Mouse (Mus musculus) CH12.LX (cell line): Measurements from ENCODE around the gene Thoc3. TPM values are rescaled to one million over a fixed set of nuclear protein-coding genes. Genes with fewer than 3 reads are reported as not detected.

Experiments used
- DNase-seq: peaks from one replicate; pipeline ENCODE4 v3.0.0-alpha.2; 2013; ENCODE audit errors: extremely low read depth
- H3K27ac ChIP-seq: 2 replicates; pipeline ENCODE4 v1.5.1; 2012; ENCODE audit warnings: low read depth, mild to moderate bottlenecking, control low read depth, moderate library complexity; ENCODE audit not compliant: insufficient read depth
- H3K27me3 ChIP-seq: replicated peaks from 2 replicates; pipeline ENCODE3; 2012; ENCODE audit warnings: inconsistent platforms
- H3K36me3 ChIP-seq, 2 experiments: replicated peaks in 1 of 2; 2 replicates each; pipeline versions ENCODE3 to v1.6.1; 2012; ENCODE audit warnings: inconsistent platforms in 1 of 2, low read length in 1 of 2, mild to moderate bottlenecking in 1 of 2, mixed read lengths in 1 of 2, moderate library complexity in 1 of 2; ENCODE audit not compliant: control insufficient read depth in 1 of 2, insufficient read depth in 1 of 2
- H3K4me1 ChIP-seq, 2 experiments: 2 replicates each; pipeline ENCODE4 v1.6.1; 2012; ENCODE audit warnings: inconsistent platforms in 1 of 2, moderate library complexity in 1 of 2; ENCODE audit not compliant: insufficient read depth in 2 of 2, control insufficient read depth in 1 of 2
- H3K4me2 ChIP-seq: 2 replicates; pipeline ENCODE4 v1.6.1; 2012; ENCODE audit warnings: low read depth, mild to moderate bottlenecking, control low read depth; ENCODE audit not compliant: poor library complexity, insufficient read depth, severe bottlenecking
- H3K4me3 ChIP-seq, 3 experiments: fragments of 150-350 bp in 1 of 3; sonication (generic) in 1 of 3; replicated peaks in 1 of 3; 2 replicates each; pipeline versions ENCODE3 to v1.5.1; 2011 to 2012; ENCODE audit warnings: low read depth in 2 of 3, low read length in 2 of 3, mild to moderate bottlenecking in 2 of 3, moderate library complexity in 2 of 3, control low read depth in 1 of 3, improper control_type of control experiment in 1 of 3, inconsistent platforms in 1 of 3, mixed read lengths in 1 of 3; ENCODE audit not compliant: poor library complexity in 1 of 3
- H3K79me2 ChIP-seq: replicated peaks from 2 replicates; pipeline ENCODE4 v1.6.1; 2012; ENCODE audit warnings: mild to moderate bottlenecking, moderate library complexity; ENCODE audit not compliant: control insufficient read depth, poor library complexity, insufficient read depth, severe bottlenecking; ENCODE audit errors: extremely low read depth
- H3K9ac ChIP-seq: 2 replicates; pipeline ENCODE4 v1.6.1; 2012; ENCODE audit warnings: low read depth, mild to moderate bottlenecking, control low read depth, moderate library complexity; ENCODE audit not compliant: insufficient read depth
- H3K9me3 ChIP-seq: replicated peaks from 2 replicates; pipeline ENCODE3; 2012; ENCODE audit warnings: low read length, inconsistent platforms, mixed read lengths
- CTCF ChIP-seq, 2 experiments: IDR thresholded peaks in 1 of 2; conservative IDR thresholded peaks in 1 of 2; 2 replicates each; pipeline ENCODE4 v1.5.1; 2011 to 2012; ENCODE audit warnings: low read depth in 2 of 2, low read length in 2 of 2, improper control_type of control experiment in 1 of 2, inconsistent platforms in 1 of 2, mild to moderate bottlenecking in 1 of 2, moderate library complexity in 1 of 2
- E2F4 ChIP-seq: IDR thresholded peaks from 2 replicates; pipeline ENCODE4 v1.6.1; 2011; ENCODE audit warnings: low read depth, low read length, improper control_type of control experiment; ENCODE audit not compliant: insufficient replicate concordance
- ETS1 ChIP-seq: conservative IDR thresholded peaks from 2 replicates; pipeline ENCODE4 v1.6.1; 2012; ENCODE audit warnings: low read depth, mild to moderate bottlenecking, inconsistent platforms, low read length, improper control_type of control experiment, moderate library complexity
- JUN ChIP-seq: IDR thresholded peaks from 2 replicates; pipeline ENCODE4 v1.6.1; 2011; ENCODE audit warnings: low read depth, mild to moderate bottlenecking, low read length, improper control_type of control experiment, moderate library complexity; ENCODE audit not compliant: insufficient read depth
- JUND ChIP-seq: conservative IDR thresholded peaks from 2 replicates; pipeline ENCODE4 v1.6.1; 2011; ENCODE audit warnings: low read depth, low read length, improper control_type of control experiment
- MAZ ChIP-seq: IDR thresholded peaks from 2 replicates; pipeline ENCODE4 v1.6.1; 2012; ENCODE audit warnings: low read depth, mild to moderate bottlenecking, inconsistent platforms, low read length, improper control_type of control experiment, moderate library complexity
- MEF2A ChIP-seq: IDR thresholded peaks from 2 replicates; pipeline ENCODE4 v1.6.1; 2014; ENCODE audit warnings: low read depth, mild to moderate bottlenecking, inconsistent platforms, low read length, improper control_type of control experiment, borderline replicate concordance
- MXI1 ChIP-seq: IDR thresholded peaks from 2 replicates; pipeline ENCODE4 v1.6.1; 2011; ENCODE audit warnings: mild to moderate bottlenecking, low read depth, low read length, improper control_type of control experiment
- NELFE ChIP-seq: IDR thresholded peaks from 2 replicates; pipeline ENCODE4 v1.6.1; 2011; ENCODE audit warnings: low read depth, low read length, improper control_type of control experiment
- PAX5 ChIP-seq: IDR thresholded peaks from 2 replicates; pipeline ENCODE4 v1.6.1; 2012; ENCODE audit warnings: low read length, inconsistent platforms, mixed read lengths
- POLR2AphosphoS2 ChIP-seq: IDR thresholded peaks from 2 replicates; pipeline ENCODE4 v1.6.1; 2011; ENCODE audit warnings: low read depth, low read length, improper control_type of control experiment
- RAD21 ChIP-seq: IDR thresholded peaks from 2 replicates; pipeline ENCODE4 v1.6.1; 2011; ENCODE audit warnings: low read depth, mild to moderate bottlenecking, low read length, improper control_type of control experiment, moderate library complexity
- RCOR1 ChIP-seq: conservative IDR thresholded peaks from 2 replicates; pipeline ENCODE4 v1.6.1; 2012; ENCODE audit warnings: low read depth, mild to moderate bottlenecking, inconsistent platforms, low read length, improper control_type of control experiment
- SIN3A ChIP-seq: IDR thresholded peaks from 2 replicates; pipeline ENCODE4 v1.6.1; 2012; ENCODE audit warnings: low read length, improper control_type of control experiment, inconsistent platforms
- SMC3 ChIP-seq: IDR thresholded peaks from 2 replicates; pipeline ENCODE4 v1.6.1; 2011; ENCODE audit warnings: low read depth, low read length, improper control_type of control experiment
- TBP ChIP-seq: conservative IDR thresholded peaks from 2 replicates; pipeline ENCODE4 v1.6.1; 2011; ENCODE audit warnings: low read depth, low read length, improper control_type of control experiment
- TCF12 ChIP-seq: IDR thresholded peaks from 2 replicates; pipeline ENCODE4 v1.6.1; 2014; ENCODE audit warnings: low read depth, mild to moderate bottlenecking, inconsistent platforms, low read length, improper control_type of control experiment
- USF1 ChIP-seq: IDR thresholded peaks from 2 replicates; pipeline ENCODE4 v1.6.1; 2014; ENCODE audit warnings: low read depth, mild to moderate bottlenecking, inconsistent platforms, low read length, improper control_type of control experiment
- USF2 ChIP-seq: conservative IDR thresholded peaks from 2 replicates; pipeline ENCODE4 v1.6.1; 2011; ENCODE audit warnings: low read depth, low read length, improper control_type of control experiment
- ZC3H11A ChIP-seq: IDR thresholded peaks from 2 replicates; pipeline ENCODE4 v1.6.1; 2012; ENCODE audit warnings: low read depth, mild to moderate bottlenecking, inconsistent platforms, low read length, improper control_type of control experiment
- ZKSCAN1 ChIP-seq: IDR thresholded peaks from 2 replicates; pipeline ENCODE4 v1.6.1; 2012; ENCODE audit warnings: low read depth, inconsistent platforms, low read length, improper control_type of control experiment, borderline replicate concordance
- ZNF384 ChIP-seq: IDR thresholded peaks from 2 replicates; pipeline ENCODE4 v1.6.1; 2012; ENCODE audit warnings: low read depth, low read length, improper control_type of control experiment, inconsistent platforms
- dilution Hi-C: fragments of 300-500 bp; cut with MboI; formaldehyde crosslinking; loops from 2 replicates; pipeline ENCODE4 v1.14.3; 2020; ENCODE audit warnings: low sequenced_read_pairs; ENCODE audit not compliant: extremely low pct_unique_long_range_greater_than_20kb, extremely low pct_ligation_motif_present
- in situ Hi-C: fragments of 300-500 bp; cut with MboI; formaldehyde crosslinking; loops from 3 replicates; pipeline ENCODE4 v1.14.3; 2019; ENCODE audit warnings: low sequenced_read_pairs, low pct_ligation_motif_present, low pct_unique_long_range_greater_than_20kb, mixed read lengths
- polyA plus RNA-seq: library from polyadenylated mRNA; unstranded; fragments of >175 nt; gene quantifications from 2 replicates; pipeline ENCODE4 v1.2.1, GENCODE M21; 2012; ENCODE audit warnings: low read depth; ENCODE audit not compliant: insufficient read length
- total RNA-seq, 2 experiments: library from RNA; depleted of rRNA; stranded (reverse); fragments of 300-350 nt in 1 of 2; fragments of >200 nt in 1 of 2; gene quantifications; 2 replicates each; pipeline ENCODE4 v1.2.3; 2012 to 2014

Thoc3 gene
- total and polyA plus RNA-seq, 3 experiments: 72.1 to 93.1 (median 77.5) TPM

DNA sequence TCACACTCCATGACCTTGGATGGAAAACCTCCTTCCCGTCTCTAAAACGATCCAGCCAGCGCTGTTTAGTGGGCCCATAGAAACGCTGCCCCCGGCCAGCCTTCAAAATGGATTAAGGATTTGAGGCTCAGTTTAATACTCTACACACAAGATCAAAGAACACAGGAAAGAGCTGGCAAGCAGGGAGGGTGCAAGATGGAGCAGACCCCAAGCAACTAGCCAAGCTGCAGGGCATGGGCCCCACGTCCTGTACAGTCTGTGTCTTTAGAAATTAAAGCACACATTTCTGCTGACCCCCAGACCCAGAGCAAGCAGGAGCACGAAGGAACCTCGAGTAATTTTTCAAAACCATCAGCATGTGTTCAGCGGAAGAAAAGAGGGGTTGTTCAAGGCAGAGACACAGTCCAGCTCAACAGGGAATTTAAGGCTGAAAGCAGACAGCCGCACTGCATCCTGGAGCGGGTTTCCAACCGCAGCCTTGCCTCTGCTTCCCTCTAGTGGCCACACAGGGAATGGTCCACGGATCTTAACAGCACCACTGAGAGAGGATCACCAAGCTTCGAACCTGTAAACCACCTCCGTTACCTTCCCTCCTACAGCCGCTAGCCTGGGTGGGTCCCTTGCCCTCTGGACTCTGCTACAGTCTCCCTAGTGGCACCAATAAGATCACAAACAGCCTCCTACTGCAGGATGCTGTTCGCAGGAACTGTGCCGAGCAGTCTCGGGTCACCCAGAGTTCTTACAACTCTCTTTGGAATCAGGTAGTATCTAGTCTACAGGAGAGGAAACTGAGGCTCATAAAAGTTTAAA lies 21.8 kb downstream of the Thoc3 start:
- no peaks in the 10 kb centered on the region for H3K36me3 ChIP-seq
- H3K79me2 ChIP-seq: no peaks in the 10 kb centered on the region
- no peak overlapping the region for H3K9ac ChIP-seq
- peak; percentile 78 for DNase-seq
- no peaks in the 10 kb centered on the region for H3K9me3 ChIP-seq
- H3K4me2 ChIP-seq: no peak overlapping the region
- H3K27me3 ChIP-seq: peaks cover 4% of the 10 kb centered on the region
- H3K4me3 ChIP-seq: no peak overlapping the region
- H3K4me1 ChIP-seq: peaks cover 0 to 6% of the 10 kb centered on the region in 2 experiments; a peak in 2 of 4 replicates
- in situ Hi-C loops: loop anchor here (5.0 to 10.0 kb wide), 2 partner anchors 62 to 335 kb away; no protein-coding TSS in a partner anchor
- TF ChIP-seq MEF2A: no peak
- TF ChIP-seq E2F4: no peak
- peak; percentile 82 for TF ChIP-seq ZC3H11A
- TF ChIP-seq CTCF (conservative IDR thresholded peaks at IDR 0.05 in 1 of 2, IDR thresholded peaks at IDR 0.05 in 1 of 2; ENCODE audit: low read depth in 2 of 2, low read length in 2 of 2): peak; percentile 97 to 98
- TF ChIP-seq TBP: no peak
- no peak for TF ChIP-seq RCOR1
- TF ChIP-seq JUN: no peak
- no peak for TF ChIP-seq ZNF384
- peak; percentile 31; the same call in 1 of the 2 replicates for TF ChIP-seq NELFE
- TF ChIP-seq USF1: no peak
- no peak for TF ChIP-seq PAX5
- TF ChIP-seq ZKSCAN1: no peak
- no peak for TF ChIP-seq MXI1
- no peak for TF ChIP-seq TCF12
- no peak for TF ChIP-seq ETS1
- no peak for TF ChIP-seq POLR2AphosphoS2
- no peak for TF ChIP-seq JUND
- no peak for TF ChIP-seq SIN3A
- TF ChIP-seq USF2: no peak
- TF ChIP-seq SMC3: peak; percentile 94
- peak; percentile 96 for TF ChIP-seq RAD21
- TF ChIP-seq MAZ: no peak
- dilution Hi-C loops: no loop called here
- no peak overlapping the region for H3K27ac ChIP-seq
